Mouse (Mus musculus): ENCODE data around the gene Ubb. TPM values are rescaled to one million over a fixed set of nuclear protein-coding genes. Genes with fewer than 3 reads are reported as not detected.

Gene Ubb
- total RNA-seq, 2 experiments from 2014 or later: 1,237 to 1,515 TPM

DNA sequence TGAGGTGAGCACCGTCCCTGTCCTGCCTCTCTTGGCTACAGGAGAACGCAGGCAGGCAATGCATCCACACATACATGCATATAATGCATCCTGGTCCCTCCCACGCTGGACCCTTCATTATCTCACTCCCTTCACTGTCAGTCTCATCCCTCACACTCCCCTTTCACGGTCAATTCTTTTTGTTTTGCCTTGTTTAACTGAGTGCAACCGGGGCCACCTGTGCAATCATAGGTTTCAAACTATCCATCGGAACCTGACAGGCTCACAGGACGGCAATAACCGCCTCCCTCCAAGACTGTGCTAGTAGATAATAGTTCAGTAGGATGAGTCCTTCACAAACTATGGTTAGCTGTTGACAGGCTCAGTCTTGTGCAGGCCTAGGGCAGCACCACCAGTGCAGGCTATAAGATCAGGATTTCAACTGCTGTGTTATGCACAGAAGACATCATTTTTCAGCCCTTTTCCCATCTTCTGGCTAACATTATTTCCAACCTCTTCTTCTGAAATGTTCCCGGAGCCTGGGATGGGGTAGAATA is 33.8 kb downstream of the Ubb start:
- no peak for DNase-seq

- DNase-seq: no peak
Observed at GRCm38 (mm10) chr11:62587034-62587433, 36.1 kb downstream of the Ubb start.

GRCm38 (mm10) chr11:62589391-62589790 is 38.4 kb downstream of the Ubb start:
- DNase-seq: no peak

- DNase-seq: no peak
Observed at GRCm38 (mm10) chr11:62591026-62591425, 40.1 kb downstream of the Ubb start.

DNA sequence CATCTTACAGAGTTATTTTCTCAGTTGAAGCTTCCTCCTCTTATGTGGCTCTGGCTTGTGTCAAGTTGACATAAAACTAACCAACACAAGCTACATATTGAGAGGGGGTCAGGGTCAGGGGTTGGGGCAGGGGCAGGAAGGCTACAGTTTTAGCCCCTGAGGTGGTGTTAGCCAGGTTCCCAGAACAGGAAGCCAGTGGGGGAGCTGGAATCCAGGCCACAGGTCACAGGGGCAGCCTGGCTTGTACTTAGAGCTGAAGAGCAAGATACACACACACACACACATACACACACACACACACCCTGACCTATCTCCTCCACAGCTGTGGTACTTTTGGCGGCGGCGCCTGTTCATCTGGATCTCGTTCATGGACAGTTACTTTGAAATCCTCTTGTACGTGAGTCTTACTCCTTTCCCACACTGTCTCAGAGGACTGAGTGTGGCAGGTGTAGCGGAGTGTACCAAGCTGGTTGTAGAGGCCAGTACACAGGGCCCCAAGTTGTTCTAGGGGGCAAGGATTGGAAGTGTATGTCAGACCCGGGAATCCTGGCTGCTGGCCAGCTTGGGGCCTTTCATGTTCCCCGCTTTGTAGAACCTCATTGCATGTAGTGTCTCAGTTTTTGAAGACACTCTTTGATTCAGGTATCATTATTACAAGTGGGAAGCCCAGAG is 41.1 kb downstream of the Ubb start:
- DNase-seq: no peak

DNA sequence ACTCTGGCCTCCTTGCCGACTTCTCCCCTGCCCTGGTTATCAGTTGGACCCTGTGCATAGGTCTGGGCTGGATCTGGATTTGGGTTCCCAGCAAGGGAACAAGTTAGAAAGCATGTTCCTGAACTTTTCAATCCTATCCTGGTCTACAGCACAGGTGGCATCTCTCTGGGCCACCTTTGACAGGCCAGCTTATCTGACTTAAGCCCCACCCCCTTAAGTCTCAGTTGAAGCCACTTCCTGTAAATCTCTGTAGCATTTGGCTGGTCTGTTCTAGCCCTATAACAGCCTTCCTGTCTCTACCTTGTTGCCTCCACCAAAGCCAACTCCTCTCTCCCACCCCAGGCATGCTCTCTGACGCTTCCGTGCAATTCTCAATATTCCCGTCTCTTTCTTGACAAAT is 47.6 kb downstream of the Ubb start:
- DNase-seq: no peak

GRCm38 (mm10) chr11:62601732-62602618 is 51.0 kb downstream of the Ubb start:
- DNase-seq: no peak

Other genes starting within 250 kb of the Ubb start
- 10 to 100 TPM in 1 of 2 experiments, 1 to 10 TPM in 1; 7.2 to 10.0 TPM for gene Pigl, start 92.7 kb upstream of the Ubb start, total RNA-seq (2021)
- 100 to 1,000 TPM; 180 to 205 TPM for gene Ncor1, start 92.6 kb upstream of the Ubb start, total RNA-seq (2021)
- gene Cenpv, start 11.9 kb upstream of the Ubb start, total RNA-seq (2021): 10 to 100 TPM; 30.2 to 37.2 TPM
- gene Trpv2, start 23.3 kb downstream of the Ubb start, total RNA-seq (2021): 1 to 10 TPM; 2.0 to 3.7 TPM
- gene Lrrc75a, start 97.4 kb downstream of the Ubb start, total RNA-seq (2021): 10 to 100 TPM; 28.0 to 31.8 TPM
- gene Mmgt2, start 97.5 kb downstream of the Ubb start, total RNA-seq (2021): 10 to 100 TPM; 38.0 to 42.6 TPM
- gene Zfp287, start 180.7 kb downstream of the Ubb start, total RNA-seq (2021): 1 to 10 TPM; 3.2 to 3.8 TPM
- not detected for gene Gm10428, start 201.9 kb downstream of the Ubb start, total RNA-seq (2021)
- gene Zfp286, start 238.3 kb downstream of the Ubb start, total RNA-seq (2021): 1 to 10 TPM; 1.8 to 2.3 TPM